Mouse (Mus musculus): Measurements from ENCODE around the gene Gm10217. TPM values are rescaled to one million over a fixed set of nuclear protein-coding genes. Genes with fewer than 3 reads are reported as not detected.

The Gm10217 gene
- total RNA-seq (2021) = not detected
- polyA plus RNA-seq (2012; rRNA removed) = not detected in 2 replicates
- long read RNA-seq = 0 reads

DNA sequence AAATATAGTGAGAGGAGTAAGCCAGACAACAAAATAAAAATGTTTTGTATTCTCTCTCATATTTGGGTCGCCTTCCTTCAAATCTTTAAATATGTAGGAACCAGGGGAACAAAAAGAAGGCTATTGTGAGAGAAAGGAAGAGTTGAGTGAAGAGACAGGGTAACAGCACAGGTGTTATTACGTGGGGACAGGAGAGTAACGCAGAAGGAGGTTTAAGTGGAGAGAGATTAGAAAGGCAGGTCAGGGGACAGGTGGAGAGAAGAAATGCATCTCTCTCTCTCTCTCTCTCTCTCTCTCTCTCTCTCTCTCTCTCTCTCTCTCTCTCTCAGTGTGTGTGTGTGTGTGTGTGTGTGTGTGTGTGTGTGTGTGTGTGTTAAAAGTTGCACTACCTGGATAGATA is at the start of gene Gm10217:
Gm10217 (plus strand) TSS at position 301 of the 400 bp plus-strand sequence.
- no peak within 1 kb of the TSS for H3K27ac ChIP-seq
- no peaks in the 10 kb centered on the region for H3K27me3 ChIP-seq (ENCODE audit: control insufficient read depth, insufficient read depth, low read length)
- intact Hi-C loops (cut with DNase I) = no loop called here
- no peaks in the 10 kb centered on the region for H3K4me1 ChIP-seq (ENCODE audit: control insufficient read depth, insufficient read depth, low read length)
- TF ChIP-seq EP300 (IDR thresholded peaks at IDR 0.05; ENCODE audit: insufficient read depth, low read depth, low read length) (no peak), POLR2A (IDR thresholded peaks at IDR 0.05; ENCODE audit: insufficient read depth, low read depth, low read length) (no peak), CTCF (IDR thresholded peaks at IDR 0.05) (no peak)
- H3K9ac ChIP-seq (ENCODE audit: low read depth, low read length) = no peak within 1 kb of the TSS
- H3K4me3 ChIP-seq = no peak within 1 kb of the TSS
- no peaks in the 10 kb centered on the region for H3K36me3 ChIP-seq (ENCODE audit: control insufficient read depth, insufficient read depth, low read length)
- DNase-seq = no peak
- 69% methylated on average over 3 of the region's 3 CpGs for WGBS
- no peaks in the 10 kb centered on the region for H3K79me2 ChIP-seq (replicated peaks; ENCODE audit: control insufficient read depth, insufficient read depth, low read length)

DNA sequence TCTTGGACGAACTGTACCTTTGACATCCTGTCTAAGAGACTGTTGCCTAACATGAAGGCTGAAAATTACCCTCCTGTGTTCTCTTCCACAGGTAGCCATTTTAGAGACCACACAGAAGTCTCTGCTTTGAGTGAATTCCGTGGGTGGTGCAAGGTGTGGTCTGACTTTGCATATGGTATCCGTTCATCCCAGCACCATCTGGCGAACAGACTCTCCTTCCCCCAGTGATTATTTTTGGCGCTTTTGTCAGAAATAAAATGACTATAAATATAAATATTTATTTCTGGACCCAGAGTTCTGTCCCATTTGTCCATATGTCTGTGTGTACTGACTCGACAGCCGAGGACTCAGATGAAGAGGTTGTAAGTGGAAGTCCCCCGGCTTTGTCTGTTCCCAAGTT is 39.3 kb upstream of the Gm10217 start:
- H3K79me2 ChIP-seq (replicated peaks; ENCODE audit: control insufficient read depth, insufficient read depth, low read length) = no peaks in the 10 kb centered on the region
- intact Hi-C loops (cut with DNase I) = no loop called here
- TF ChIP-seq CTCF (IDR thresholded peaks at IDR 0.05) (no peak), POLR2A (IDR thresholded peaks at IDR 0.05; ENCODE audit: insufficient read depth, low read depth, low read length) (no peak), EP300 (IDR thresholded peaks at IDR 0.05; ENCODE audit: insufficient read depth, low read depth, low read length) (no peak)
- no peak overlapping the region for H3K4me3 ChIP-seq
- 79% methylated on average over 8 of the region's 8 CpGs for WGBS
- no peaks in the 10 kb centered on the region for H3K36me3 ChIP-seq (ENCODE audit: control insufficient read depth, insufficient read depth, low read length)
- H3K9ac ChIP-seq (ENCODE audit: low read depth, low read length) = no peak overlapping the region
- no peak for DNase-seq
- no peaks in the 10 kb centered on the region for H3K4me1 ChIP-seq (ENCODE audit: control insufficient read depth, insufficient read depth, low read length)
- no peak overlapping the region for H3K27ac ChIP-seq
- no peaks in the 10 kb centered on the region for H3K27me3 ChIP-seq (ENCODE audit: control insufficient read depth, insufficient read depth, low read length)

DNA sequence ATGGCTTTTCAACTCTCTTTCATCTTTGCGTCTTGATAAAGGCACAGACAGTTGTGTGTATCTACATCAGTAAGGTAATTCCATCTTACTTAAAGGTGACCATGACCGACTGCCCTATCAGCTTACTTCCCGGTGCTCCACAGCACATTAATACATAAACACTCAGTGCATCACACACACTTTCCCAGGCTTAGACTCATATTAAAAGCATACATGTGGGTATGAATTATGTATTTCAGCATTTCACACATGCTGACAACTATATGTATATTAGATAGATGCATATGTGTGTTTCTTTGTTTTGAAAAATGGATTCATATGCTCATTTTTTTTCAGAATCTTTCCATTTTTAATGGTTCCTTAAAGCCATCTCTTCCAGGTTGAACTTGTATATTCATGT is 23.8 kb upstream of the Gm10217 start:
- DNase-seq = no peak

DNA sequence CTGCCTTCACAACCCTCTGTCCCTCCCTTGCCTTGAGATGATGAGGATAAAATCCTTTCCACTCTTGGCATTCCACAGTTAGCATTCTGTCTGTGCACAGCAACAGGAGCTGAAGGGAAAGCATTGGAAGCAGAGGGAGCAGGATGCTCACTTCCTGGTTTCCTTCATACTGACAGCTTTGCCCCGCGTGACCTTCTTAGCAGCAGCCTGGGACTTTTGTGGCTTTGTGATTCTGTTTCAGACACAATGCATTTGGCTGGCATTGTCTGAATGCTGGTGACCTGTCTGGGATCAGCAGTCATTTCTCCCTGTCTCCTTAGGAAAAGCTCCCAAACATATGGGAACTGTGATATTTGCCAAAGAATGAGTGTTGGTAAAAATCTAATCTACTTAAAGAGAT is 4.8 kb upstream of the Gm10217 start:
- no peak overlapping the region for H3K9ac ChIP-seq (ENCODE audit: low read depth, low read length)
- intact Hi-C loops (cut with DNase I) = no loop called here
- 16% methylated on average over 2 of the region's 2 CpGs for WGBS

More for the DNA sequence above, 23.8 kb upstream of the Gm10217 start:
- H3K9ac ChIP-seq (ENCODE audit: low read depth, low read length) = no peak overlapping the region
- WGBS = 91% methylated on average over 3 of the region's 3 CpGs
- TF ChIP-seq CTCF (IDR thresholded peaks at IDR 0.05) (no peak), EP300 (IDR thresholded peaks at IDR 0.05; ENCODE audit: insufficient read depth, low read depth, low read length) (no peak), POLR2A (IDR thresholded peaks at IDR 0.05; ENCODE audit: insufficient read depth, low read depth, low read length) (no peak)
- H3K27ac ChIP-seq = no peak overlapping the region
- H3K4me1 ChIP-seq (ENCODE audit: control insufficient read depth, insufficient read depth, low read length) = no peaks in the 10 kb centered on the region
- intact Hi-C loops (cut with DNase I) = no loop called here
- no peaks in the 10 kb centered on the region for H3K27me3 ChIP-seq (ENCODE audit: control insufficient read depth, insufficient read depth, low read length)
- H3K4me3 ChIP-seq = no peak overlapping the region
- no peaks in the 10 kb centered on the region for H3K79me2 ChIP-seq (replicated peaks; ENCODE audit: control insufficient read depth, insufficient read depth, low read length)
- no peaks in the 10 kb centered on the region for H3K36me3 ChIP-seq (ENCODE audit: control insufficient read depth, insufficient read depth, low read length)

DNA sequence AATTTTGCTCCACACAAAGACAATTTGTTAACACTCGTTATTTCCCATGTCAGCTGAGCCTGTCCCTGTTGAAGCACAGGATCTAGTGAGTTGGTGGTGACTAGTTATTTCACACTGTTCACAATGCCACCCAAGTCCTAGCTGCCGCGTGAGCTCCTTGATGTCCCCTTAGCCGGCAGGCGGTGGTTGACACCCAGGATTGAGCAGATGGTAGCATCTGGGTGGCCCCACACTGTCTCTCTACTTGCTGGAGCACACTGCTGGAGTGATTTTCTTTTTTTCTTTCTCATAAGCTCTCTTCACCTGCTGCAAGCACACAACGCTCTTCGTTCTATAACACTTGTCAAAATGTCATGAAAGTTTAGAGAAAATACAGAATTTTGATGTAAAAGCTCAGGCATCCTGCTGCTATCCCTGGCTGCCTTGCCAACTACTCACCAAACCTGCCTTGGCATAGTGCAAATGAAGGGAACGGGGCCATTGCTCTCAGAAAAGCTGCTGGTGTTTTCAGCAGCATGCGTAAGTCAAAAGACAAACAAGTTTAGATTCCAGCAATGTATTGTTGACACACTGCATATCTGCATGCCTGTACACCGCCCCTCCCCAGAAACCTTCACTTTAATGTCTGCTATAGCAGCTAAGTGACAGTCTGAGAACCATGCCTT is 3.4 kb upstream of the Gm10217 start:
- intact Hi-C loops (cut with DNase I) = no loop called here
- no peak overlapping the region for H3K27ac ChIP-seq
- no peaks in the 10 kb centered on the region for H3K27me3 ChIP-seq (ENCODE audit: control insufficient read depth, insufficient read depth, low read length)
- H3K4me1 ChIP-seq (ENCODE audit: control insufficient read depth, insufficient read depth, low read length) = no peaks in the 10 kb centered on the region
- H3K4me3 ChIP-seq = no peak overlapping the region
- H3K79me2 ChIP-seq (replicated peaks; ENCODE audit: control insufficient read depth, insufficient read depth, low read length) = no peaks in the 10 kb centered on the region
- DNase-seq = no peak
- no peak for TF ChIP-seq POLR2A (IDR thresholded peaks at IDR 0.05; ENCODE audit: insufficient read depth, low read depth, low read length)
- TF ChIP-seq EP300 (IDR thresholded peaks at IDR 0.05; ENCODE audit: insufficient read depth, low read depth, low read length) = no peak
- TF ChIP-seq CTCF (IDR thresholded peaks at IDR 0.05) = no peak
- no peaks in the 10 kb centered on the region for H3K36me3 ChIP-seq (ENCODE audit: control insufficient read depth, insufficient read depth, low read length)
- WGBS = 75% methylated on average over 10 of the region's 10 CpGs
- no peak overlapping the region for H3K9ac ChIP-seq (ENCODE audit: low read depth, low read length)

More for the DNA sequence above, 4.8 kb upstream of the Gm10217 start:
- no peak for DNase-seq
- TF ChIP-seq EP300 (IDR thresholded peaks at IDR 0.05; ENCODE audit: insufficient read depth, low read depth, low read length) = no peak
- no peak for TF ChIP-seq CTCF (IDR thresholded peaks at IDR 0.05)
- TF ChIP-seq POLR2A (IDR thresholded peaks at IDR 0.05; ENCODE audit: insufficient read depth, low read depth, low read length) = no peak
- Histone ChIP-seq H3K4me1 (ENCODE audit: control insufficient read depth, insufficient read depth, low read length) (no peaks in the 10 kb centered on the region), H3K27me3 (ENCODE audit: control insufficient read depth, insufficient read depth, low read length) (no peaks in the 10 kb centered on the region), H3K79me2 (replicated peaks; ENCODE audit: control insufficient read depth, insufficient read depth, low read length) (no peaks in the 10 kb centered on the region), H3K36me3 (ENCODE audit: control insufficient read depth, insufficient read depth, low read length) (no peaks in the 10 kb centered on the region), H3K4me3 (no peak overlapping the region), H3K27ac (no peak overlapping the region)

DNA sequence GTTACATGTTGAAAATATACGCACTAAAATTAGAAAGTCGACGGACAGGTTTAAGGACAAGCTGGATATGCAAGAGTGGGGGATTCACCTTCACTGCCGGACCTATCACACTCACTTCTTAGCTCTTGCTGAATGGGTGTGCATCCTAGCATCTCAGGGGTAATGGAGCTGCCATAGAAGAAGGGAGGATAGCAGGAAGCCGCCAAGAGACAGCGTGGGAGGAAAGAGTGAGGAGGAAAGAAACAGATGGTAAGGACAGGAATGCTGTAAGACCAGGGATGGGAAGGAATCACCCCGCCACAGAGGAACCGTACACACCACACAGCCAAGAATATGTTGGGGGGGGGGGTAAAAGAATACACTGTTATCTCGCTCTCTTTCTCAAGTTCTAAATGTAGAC is 1.1 kb downstream of the Gm10217 start:
- intact Hi-C loops (cut with DNase I) = no loop called here
- Histone ChIP-seq H3K36me3 (ENCODE audit: control insufficient read depth, insufficient read depth, low read length) (no peaks in the 10 kb centered on the region), H3K9ac (ENCODE audit: low read depth, low read length) (no peak overlapping the region), H3K4me1 (ENCODE audit: control insufficient read depth, insufficient read depth, low read length) (no peaks in the 10 kb centered on the region), H3K27me3 (ENCODE audit: control insufficient read depth, insufficient read depth, low read length) (no peaks in the 10 kb centered on the region), H3K79me2 (replicated peaks; ENCODE audit: control insufficient read depth, insufficient read depth, low read length) (no peaks in the 10 kb centered on the region), H3K27ac (no peak overlapping the region), H3K4me3 (no peak overlapping the region)
- WGBS = 67% methylated on average over 9 of the region's 9 CpGs
- TF ChIP-seq POLR2A (IDR thresholded peaks at IDR 0.05; ENCODE audit: insufficient read depth, low read depth, low read length) = no peak
- TF ChIP-seq EP300 (IDR thresholded peaks at IDR 0.05; ENCODE audit: insufficient read depth, low read depth, low read length) = no peak
- no peak for TF ChIP-seq CTCF (IDR thresholded peaks at IDR 0.05)
- DNase-seq = no peak
